Mouse (Mus musculus): ENCODE measurements around the gene 4930524B15Rik. TPM values are rescaled to one million over a fixed set of nuclear protein-coding genes. Genes with fewer than 3 reads are reported as not detected.
"Not testable (repeated sequence)": the region's sequence is repeated elsewhere in the genome, so short reads cannot be mapped to it uniquely, and the experiment has no call there.

The 4930524B15Rik gene
- polyA plus RNA-seq, 1 experiment from 2014 or later: 0.18 TPM

GRCm38 (mm10) chr11:31974132-31974531 is 8.7 kb downstream of the 4930524B15Rik start:
- no peak for ATAC-seq (replicated peaks; ENCODE audit: low FRiP score, low read depth)
- 71% methylated on average over 4 of the region's 4 CpGs for WGBS
- no peak for TF ChIP-seq CTCF (IDR thresholded peaks at IDR 0.05; ENCODE audit: low read depth)

GRCm38 (mm10) chr11:31974826-31975225 is 9.4 kb downstream of the 4930524B15Rik start:
- Histone ChIP-seq H3K9ac (ENCODE audit: low read depth, low read length) (no peak overlapping the region), H3K36me3 (ENCODE audit: insufficient read depth, low read length) (no peaks in the 10 kb centered on the region), H3K4me3 (replicated peaks; ENCODE audit: low read depth, low read length) (no peak overlapping the region), H3K27ac (no peak overlapping the region), H3K9me3 (replicated peaks; ENCODE audit: low read length) (no peaks in the 10 kb centered on the region), H3K27me3 (ENCODE audit: insufficient read depth, low read length) (no peaks in the 10 kb centered on the region), H3K4me1 (replicated peaks; ENCODE audit: insufficient read depth, low read length) (no peaks in the 10 kb centered on the region), H3K4me2 (ENCODE audit: low read length) (no peak overlapping the region)
- TF ChIP-seq CTCF (IDR thresholded peaks at IDR 0.05; ENCODE audit: low read depth): no peak
- ATAC-seq (replicated peaks; ENCODE audit: low FRiP score, low read depth) (no peak), DNase-seq (ENCODE audit: low spot score) (peak; percentile 71)
- WGBS: 49% methylated on average over 8 of the region's 8 CpGs

More at GRCm38 (mm10) chr11:31974132-31974531, 8.7 kb downstream of the 4930524B15Rik start:
- Histone ChIP-seq H3K9me3 (replicated peaks; ENCODE audit: low read length) (no peaks in the 10 kb centered on the region), H3K9ac (ENCODE audit: low read depth, low read length) (no peak overlapping the region), H3K27me3 (ENCODE audit: insufficient read depth, low read length) (no peaks in the 10 kb centered on the region), H3K4me1 (replicated peaks; ENCODE audit: insufficient read depth, low read length) (no peaks in the 10 kb centered on the region), H3K27ac (no peak overlapping the region), H3K4me3 (replicated peaks; ENCODE audit: low read depth, low read length) (no peak overlapping the region), H3K4me2 (ENCODE audit: low read length) (no peak overlapping the region), H3K36me3 (ENCODE audit: insufficient read depth, low read length) (no peaks in the 10 kb centered on the region)
- no peak for DNase-seq (ENCODE audit: low spot score)

- H3K4me3 ChIP-seq (replicated peaks; ENCODE audit: low read depth, low read length): no peak overlapping the region
- H3K9me3 ChIP-seq (replicated peaks; ENCODE audit: low read length): no peaks in the 10 kb centered on the region
- 84% methylated on average over 5 of the region's 5 CpGs for WGBS
- H3K27ac ChIP-seq: no peak overlapping the region
- no peak for ATAC-seq (replicated peaks; ENCODE audit: low FRiP score, low read depth)
- no peaks in the 10 kb centered on the region for H3K36me3 ChIP-seq (ENCODE audit: insufficient read depth, low read length)
- H3K9ac ChIP-seq (ENCODE audit: low read depth, low read length): no peak overlapping the region
- H3K27me3 ChIP-seq (ENCODE audit: insufficient read depth, low read length): no peaks in the 10 kb centered on the region
- no peaks in the 10 kb centered on the region for H3K4me1 ChIP-seq (replicated peaks; ENCODE audit: insufficient read depth, low read length)
- no peak overlapping the region for H3K4me2 ChIP-seq (ENCODE audit: low read length)
- no peak for TF ChIP-seq CTCF (IDR thresholded peaks at IDR 0.05; ENCODE audit: low read depth)
- no peak for DNase-seq (ENCODE audit: low spot score)
Observed at GRCm38 (mm10) chr11:31975678-31976077, 10.3 kb downstream of the 4930524B15Rik start.

DNA sequence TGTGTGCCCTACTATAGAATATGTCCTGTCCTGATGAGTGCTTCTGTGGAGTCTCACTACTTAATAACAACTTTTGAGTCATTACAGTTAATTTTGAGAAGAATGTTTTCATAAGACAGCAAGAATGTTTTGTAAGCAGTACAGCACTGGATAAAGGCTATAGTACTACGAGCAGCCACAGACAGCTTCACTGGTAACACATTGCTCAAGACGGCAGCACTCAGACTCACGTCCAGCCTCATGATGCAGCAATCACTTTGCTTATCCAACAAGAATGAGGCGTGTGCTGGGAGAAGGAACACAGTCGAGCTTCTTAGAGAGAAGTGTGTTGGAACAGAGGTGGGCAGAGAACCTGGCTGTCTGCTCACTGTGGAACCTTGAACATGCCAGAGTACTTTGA is 10.7 kb downstream of the 4930524B15Rik start:
- no peak for ATAC-seq (replicated peaks; ENCODE audit: low FRiP score, low read depth)
- Histone ChIP-seq H3K27ac (no peak overlapping the region), H3K27me3 (ENCODE audit: insufficient read depth, low read length) (no peaks in the 10 kb centered on the region), H3K36me3 (ENCODE audit: insufficient read depth, low read length) (no peaks in the 10 kb centered on the region), H3K9ac (ENCODE audit: low read depth, low read length) (no peak overlapping the region), H3K4me3 (replicated peaks; ENCODE audit: low read depth, low read length) (no peak overlapping the region), H3K4me1 (replicated peaks; ENCODE audit: insufficient read depth, low read length) (no peaks in the 10 kb centered on the region), H3K9me3 (replicated peaks; ENCODE audit: low read length) (no peaks in the 10 kb centered on the region), H3K4me2 (ENCODE audit: low read length) (no peak overlapping the region)
- DNase-seq (ENCODE audit: low spot score): no peak
- WGBS: 64% methylated on average over 5 of the region's 5 CpGs
- no peak for TF ChIP-seq CTCF (IDR thresholded peaks at IDR 0.05; ENCODE audit: low read depth)

DNA sequence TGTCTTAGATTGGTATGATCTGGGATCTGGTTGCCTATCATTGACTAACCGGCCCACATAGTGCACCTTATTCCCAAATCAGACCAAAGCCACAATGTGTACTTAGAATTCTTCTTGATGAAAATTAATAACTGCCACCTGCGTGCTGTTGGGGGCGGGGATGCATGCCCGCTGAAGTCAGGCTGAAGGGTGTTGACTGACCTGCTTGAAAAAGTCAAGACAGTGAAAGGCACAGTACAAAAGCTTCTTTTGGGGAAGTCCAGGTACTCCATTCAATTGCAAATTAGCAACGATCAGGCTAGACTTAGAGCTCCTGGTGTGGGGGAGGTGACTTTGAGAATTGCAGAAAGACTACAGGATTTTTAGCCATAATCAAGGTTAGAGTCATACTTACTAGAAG is 14.7 kb downstream of the 4930524B15Rik start:
- not testable (repeated sequence) for ATAC-seq (replicated peaks; ENCODE audit: low FRiP score, low read depth); H3K4me2 ChIP-seq (ENCODE audit: low read length); H3K27me3 ChIP-seq (ENCODE audit: insufficient read depth, low read length); DNase-seq (ENCODE audit: low spot score); H3K4me1 ChIP-seq (replicated peaks; ENCODE audit: insufficient read depth, low read length); H3K27ac ChIP-seq; H3K9ac ChIP-seq (ENCODE audit: low read depth, low read length); H3K36me3 ChIP-seq (ENCODE audit: insufficient read depth, low read length); H3K9me3 ChIP-seq (replicated peaks; ENCODE audit: low read length); H3K4me3 ChIP-seq (replicated peaks; ENCODE audit: low read depth, low read length)
- 92% methylated on average over 5 of the region's 5 CpGs for WGBS

GRCm38 (mm10) chr11:31981830-31982229 is 16.4 kb downstream of the 4930524B15Rik start:
- ATAC-seq (replicated peaks; ENCODE audit: low FRiP score, low read depth): no peak
- 94% methylated on average over 7 of the region's 7 CpGs for WGBS

DNA sequence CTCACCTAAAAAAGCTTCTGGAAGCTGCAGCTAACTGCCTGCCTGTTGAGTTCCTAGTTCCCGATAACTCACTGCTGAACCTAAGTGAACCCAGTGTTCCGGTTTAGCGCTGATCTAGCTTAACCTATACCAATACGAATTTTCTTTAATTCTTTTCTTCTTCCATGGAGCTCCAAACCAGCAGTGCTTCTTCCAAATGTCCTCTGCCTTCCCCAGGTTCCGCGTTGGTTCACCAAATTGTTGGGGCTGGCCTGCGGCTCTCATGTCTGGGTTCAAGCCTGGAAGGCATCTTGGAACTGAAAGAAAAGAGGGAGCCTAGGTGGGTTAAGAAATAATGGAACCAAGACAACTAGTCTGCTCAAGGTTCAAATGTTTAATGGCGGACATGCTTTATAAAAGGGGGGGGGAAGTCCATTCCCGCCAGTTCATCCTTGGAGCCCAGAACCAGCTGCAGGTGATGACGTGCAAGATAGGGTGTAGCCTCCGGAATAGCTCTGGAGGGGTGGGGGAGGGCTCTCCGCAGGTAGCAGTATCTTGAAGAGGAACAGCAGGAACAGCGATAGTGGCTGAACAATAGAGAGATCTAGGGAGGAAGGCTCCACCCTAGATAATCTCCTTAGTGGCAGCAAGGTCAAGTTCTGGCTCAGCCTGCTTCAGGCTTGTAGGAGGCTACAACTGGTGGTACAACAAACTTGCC is 17.0 kb downstream of the 4930524B15Rik start:
- H3K4me2 ChIP-seq (ENCODE audit: low read length); H3K4me3 ChIP-seq (replicated peaks; ENCODE audit: low read depth, low read length); H3K27ac ChIP-seq; H3K36me3 ChIP-seq (ENCODE audit: insufficient read depth, low read length); H3K9ac ChIP-seq (ENCODE audit: low read depth, low read length); H3K27me3 ChIP-seq (ENCODE audit: insufficient read depth, low read length); H3K4me1 ChIP-seq (replicated peaks; ENCODE audit: insufficient read depth, low read length); DNase-seq (ENCODE audit: low spot score); H3K9me3 ChIP-seq (replicated peaks; ENCODE audit: low read length); ATAC-seq (replicated peaks; ENCODE audit: low FRiP score, low read depth): not testable (repeated sequence)
- WGBS: 89% methylated on average over 13 of the region's 13 CpGs

More at GRCm38 (mm10) chr11:31981830-31982229, 16.4 kb downstream of the 4930524B15Rik start:
- Histone ChIP-seq H3K4me2 (ENCODE audit: low read length) (no peak overlapping the region), H3K27ac (no peak overlapping the region), H3K36me3 (ENCODE audit: insufficient read depth, low read length) (no peaks in the 10 kb centered on the region), H3K9ac (ENCODE audit: low read depth, low read length) (no peak overlapping the region), H3K9me3 (replicated peaks; ENCODE audit: low read length) (no peaks in the 10 kb centered on the region), H3K4me1 (replicated peaks; ENCODE audit: insufficient read depth, low read length) (no peaks in the 10 kb centered on the region), H3K4me3 (replicated peaks; ENCODE audit: low read depth, low read length) (no peak overlapping the region), H3K27me3 (ENCODE audit: insufficient read depth, low read length) (no peaks in the 10 kb centered on the region)
- DNase-seq (ENCODE audit: low spot score): no peak
- no peak for TF ChIP-seq CTCF (IDR thresholded peaks at IDR 0.05; ENCODE audit: low read depth)
